In genomic region chr8:124661781-124662180, GRCm38 (mm10) we compare ENCODE assay signal across 8 mouse cellular contexts. TPM values are rescaled to one million over a fixed set of nuclear protein-coding genes. Genes with fewer than 3 reads are reported as not detected.
DNase-seq lines count a peak whose midpoint lies in the region; ATAC-seq and TF ChIP-seq lines count a peak whose summit lies in the region.

No protein-coding gene starts in this region.

- peaks cover 5% of the 10 kb centered on the region; the same call in 1 of the 2 replicates for H3K4me1 ChIP-seq in lung, adult 2 months (ENCODE audit: control insufficient read depth, insufficient read depth, low read length)
- H3K4me1 ChIP-seq in embryonic facial prominence, embryonic 13.5 days, result peaks cover 43% of the 10 kb centered on the region
- H3K4me1 ChIP-seq in hindbrain, embryonic 14.5 days (replicated peaks; ENCODE audit: control insufficient read depth, insufficient read depth, low read length), result peaks cover 48% of the 10 kb centered on the region
- peaks cover 43% of the 10 kb centered on the region for H3K4me1 ChIP-seq in midbrain, embryonic 10.5 days

- TF ChIP-seq POLR2A in lung, adult 2 months (IDR thresholded peaks at IDR 0.05; ENCODE audit: borderline replicate concordance, extremely low read depth, low read depth, low read length), result no peak

- H3K36me3 ChIP-seq in embryonic facial prominence, embryonic 13.5 days, result peaks cover 4% of the 10 kb centered on the region; the same call in 1 of the 2 replicates
- no peaks in the 10 kb centered on the region for H3K36me3 ChIP-seq in hindbrain, embryonic 14.5 days (replicated peaks; ENCODE audit: control insufficient read depth, insufficient read depth)
- H3K36me3 ChIP-seq in midbrain, embryonic 10.5 days, result 0 out of 2 replicates have a peak, but pooled peaks cover 3% of the 10 kb centered on the region

- no peak for TF ChIP-seq CTCF in lung, adult 2 months (IDR thresholded peaks at IDR 0.05; ENCODE audit: insufficient read depth, low read length)

- no peak for DNase-seq in lung, adult 2 months
- no peak for DNase-seq in lung, postnatal 25 days (ENCODE audit: low spot score)
- DNase-seq in hindbrain, embryonic 14.5 days (ENCODE audit: low spot score), result no peak
- no peak for DNase-seq in midbrain, embryonic 10.5 days (ENCODE audit: low spot score)
- DNase-seq in cerebellum, adult 11 months, result no peak
- no peak for DNase-seq in thymus, adult 18-20 months
- no peak for DNase-seq in urinary bladder, postnatal 10 days (ENCODE audit: low spot score)

- peak overlapping the region; percentile 83 for H3K4me2 ChIP-seq in embryonic facial prominence, embryonic 13.5 days
- H3K4me2 ChIP-seq in hindbrain, embryonic 14.5 days (replicated peaks), result peak overlapping the region; percentile 86

- 10% methylated on average over 9 of the region's 9 CpGs for WGBS in lung, adult 2 months
- 34% methylated on average over 9 of the region's 9 CpGs for WGBS in embryonic facial prominence, embryonic 13.5 days
- 52% methylated on average over 9 of the region's 9 CpGs for WGBS in hindbrain, embryonic 14.5 days
- WGBS in midbrain, embryonic 10.5 days, result 64% methylated on average over 9 of the region's 9 CpGs

- no peak for ATAC-seq in embryonic facial prominence, embryonic 13.5 days (ENCODE audit: insufficient number of reproducible peaks, insufficient read depth, low FRiP score, low TSS enrichment, low read depth)
- no peak for ATAC-seq in hindbrain, embryonic 14.5 days (ENCODE audit: low FRiP score)

- H3K9me3 ChIP-seq in embryonic facial prominence, embryonic 13.5 days, result no peaks in the 10 kb centered on the region
- no peaks in the 10 kb centered on the region for H3K9me3 ChIP-seq in hindbrain, embryonic 14.5 days (ENCODE audit: control insufficient read depth, low read length)
- no peaks in the 10 kb centered on the region for H3K9me3 ChIP-seq in midbrain, embryonic 10.5 days (replicated peaks)

- no peaks in the 10 kb centered on the region for H3K27me3 ChIP-seq in embryonic facial prominence, embryonic 13.5 days
- H3K27me3 ChIP-seq in hindbrain, embryonic 14.5 days (ENCODE audit: control insufficient read depth, insufficient read depth, low read length), result no peaks in the 10 kb centered on the region
- H3K27me3 ChIP-seq in midbrain, embryonic 10.5 days (ENCODE audit: low read depth, poor library complexity, severe bottlenecking), result no peaks in the 10 kb centered on the region

- H3K9ac ChIP-seq in embryonic facial prominence, embryonic 13.5 days, result peak overlapping the region; percentile 92
- peak overlapping the region; percentile 95 for H3K9ac ChIP-seq in hindbrain, embryonic 14.5 days

- H3K4me3 ChIP-seq in lung, adult 2 months (replicated peaks; ENCODE audit: extremely low read depth, low read depth, low read length), result peak overlapping the region; percentile 79
- peak overlapping the region; percentile 85 for H3K4me3 ChIP-seq in embryonic facial prominence, embryonic 13.5 days
- peak overlapping the region; percentile 66 for H3K4me3 ChIP-seq in hindbrain, embryonic 14.5 days (replicated peaks; ENCODE audit: low read length)
- H3K4me3 ChIP-seq in midbrain, embryonic 10.5 days, result peak overlapping the region; percentile 92

- peak overlapping the region; percentile 89 for H3K27ac ChIP-seq in embryonic facial prominence, embryonic 13.5 days
- H3K27ac ChIP-seq in hindbrain, embryonic 14.5 days, result no peak overlapping the region
- H3K27ac ChIP-seq in midbrain, embryonic 10.5 days (replicated peaks), result peak overlapping the region; percentile 89; the same call in 1 of the 2 replicates

RNA-seq across cellular contexts. Expression of gene 2310022B05Rik, which starts 1.4 kb away (rescaled TPM):
- polyA plus RNA-seq in lung, adult 2 months (2012; rRNA removed), result 63.4 and 85.4 TPM in 2 replicates
- polyA plus RNA-seq in embryonic facial prominence, embryonic 13.5 days (2015; fragmentation: Nextera tagmentation; extraction: Ambion mirVana), result 29.0 and 29.9 TPM in 2 replicates
- polyA plus RNA-seq in hindbrain, embryonic 14.5 days (2014; fragmentation: Nextera tagmentation; extraction: Ambion mirVana), result 26.6 and 27.3 TPM in 2 replicates
- 17.5 and 17.7 TPM in 2 replicates for polyA plus RNA-seq in midbrain, embryonic 10.5 days (2016; fragmentation: Nextera tagmentation; extraction: Ambion mirVana)
